Mouse (Mus musculus): ENCODE data around the gene Sh3pxd2b. TPM values are rescaled to one million over a fixed set of nuclear protein-coding genes. Genes with fewer than 3 reads are reported as not detected.

Sh3pxd2b gene
- polyA plus RNA-seq, 1 experiment from 2014 or later = 30.0 TPM

- Histone ChIP-seq H3K4me3 (no peak overlapping the region), H3K9me3 (no peaks in the 10 kb centered on the region), H3K27me3 (no peaks in the 10 kb centered on the region), H3K4me2 (replicated peaks) (no peak overlapping the region), H3K4me1 (no peaks in the 10 kb centered on the region), H3K9ac (replicated peaks) (no peak overlapping the region), H3K36me3 (no peaks in the 10 kb centered on the region), H3K27ac (replicated peaks) (no peak overlapping the region)
- WGBS = 79% methylated on average over 3 of the region's 3 CpGs
- ATAC-seq (ENCODE audit: low FRiP score, low read depth) = no peak
Observed at GRCm38 (mm10) chr11:32316009-32316408, 31.6 kb upstream of the Sh3pxd2b start.

GRCm38 (mm10) chr11:32320507-32321195 lies 27.0 kb upstream of the Sh3pxd2b start:
- Histone ChIP-seq H3K9ac (replicated peaks) (no peak overlapping the region), H3K36me3 (no peaks in the 10 kb centered on the region), H3K27me3 (no peaks in the 10 kb centered on the region), H3K27ac (replicated peaks) (no peak overlapping the region), H3K4me2 (replicated peaks) (no peak overlapping the region), H3K4me3 (no peak overlapping the region), H3K9me3 (no peaks in the 10 kb centered on the region), H3K4me1 (no peaks in the 10 kb centered on the region)
- WGBS = 65% methylated on average over 11 of the region's 11 CpGs
- ATAC-seq (ENCODE audit: low FRiP score, low read depth) = no peak

GRCm38 (mm10) chr11:32321196-32321565 lies 26.4 kb upstream of the Sh3pxd2b start:
- no peaks in the 10 kb centered on the region for H3K36me3 ChIP-seq
- no peaks in the 10 kb centered on the region for H3K9me3 ChIP-seq
- 39% methylated on average over 8 of the region's 8 CpGs for WGBS
- H3K4me2 ChIP-seq (replicated peaks) = no peak overlapping the region
- no peak overlapping the region for H3K9ac ChIP-seq (replicated peaks)
- no peak overlapping the region for H3K27ac ChIP-seq (replicated peaks)
- H3K4me1 ChIP-seq = no peaks in the 10 kb centered on the region
- no peak overlapping the region for H3K4me3 ChIP-seq
- no peak for ATAC-seq (ENCODE audit: low FRiP score, low read depth)
- no peaks in the 10 kb centered on the region for H3K27me3 ChIP-seq

GRCm38 (mm10) chr11:32324609-32325008 lies 23.0 kb upstream of the Sh3pxd2b start:
- ATAC-seq (ENCODE audit: low FRiP score, low read depth) = peak; percentile 90
- no peak overlapping the region for H3K9ac ChIP-seq (replicated peaks)
- H3K27ac ChIP-seq (replicated peaks) = no peak overlapping the region
- peak overlapping the region; percentile 26; the same call in 1 of the 2 replicates for H3K4me2 ChIP-seq (replicated peaks)
- H3K9me3 ChIP-seq = no peaks in the 10 kb centered on the region
- H3K4me3 ChIP-seq = no peak overlapping the region
- H3K4me1 ChIP-seq = no peaks in the 10 kb centered on the region
- H3K36me3 ChIP-seq = no peaks in the 10 kb centered on the region
- 14% methylated on average over 15 of the region's 15 CpGs for WGBS
- 0 out of 2 replicates have a peak, but pooled peaks cover 3% of the 10 kb centered on the region for H3K27me3 ChIP-seq

- Histone ChIP-seq H3K4me1 (no peaks in the 10 kb centered on the region), H3K4me3 (no peak overlapping the region), H3K27me3 (0 out of 2 replicates have a peak, but pooled peaks cover 3% of the 10 kb centered on the region), H3K4me2 (replicated peaks) (no peak overlapping the region), H3K36me3 (no peaks in the 10 kb centered on the region), H3K9me3 (no peaks in the 10 kb centered on the region), H3K27ac (replicated peaks) (no peak overlapping the region), H3K9ac (replicated peaks) (no peak overlapping the region)
- ATAC-seq (ENCODE audit: low FRiP score, low read depth) = no peak
- 67% methylated on average over 6 of the region's 6 CpGs for WGBS
Observed at GRCm38 (mm10) chr11:32331075-32331474, 16.5 kb upstream of the Sh3pxd2b start.

GRCm38 (mm10) chr11:32331861-32332260 lies 15.8 kb upstream of the Sh3pxd2b start:
- H3K27me3 ChIP-seq = 0 out of 2 replicates have a peak, but pooled peaks cover 3% of the 10 kb centered on the region
- no peaks in the 10 kb centered on the region for H3K9me3 ChIP-seq
- H3K4me2 ChIP-seq (replicated peaks) = no peak overlapping the region
- H3K36me3 ChIP-seq = no peaks in the 10 kb centered on the region
- no peaks in the 10 kb centered on the region for H3K4me1 ChIP-seq
- ATAC-seq (ENCODE audit: low FRiP score, low read depth) = no peak
- 77% methylated on average over 5 of the region's 5 CpGs for WGBS
- no peak overlapping the region for H3K4me3 ChIP-seq
- no peak overlapping the region for H3K9ac ChIP-seq (replicated peaks)
- no peak overlapping the region for H3K27ac ChIP-seq (replicated peaks)

- 96% methylated on average over 2 of the region's 2 CpGs for WGBS
- Histone ChIP-seq H3K4me3 (no peak overlapping the region), H3K9ac (replicated peaks) (no peak overlapping the region), H3K36me3 (no peaks in the 10 kb centered on the region), H3K4me2 (replicated peaks) (no peak overlapping the region), H3K27ac (replicated peaks) (no peak overlapping the region), H3K9me3 (no peaks in the 10 kb centered on the region), H3K27me3 (0 out of 2 replicates have a peak, but pooled peaks cover 3% of the 10 kb centered on the region), H3K4me1 (no peaks in the 10 kb centered on the region)
- no peak for ATAC-seq (ENCODE audit: low FRiP score, low read depth)
Observed at GRCm38 (mm10) chr11:32333235-32333634, 14.4 kb upstream of the Sh3pxd2b start.

- H3K4me2 ChIP-seq (replicated peaks) = no peak overlapping the region
Observed at GRCm38 (mm10) chr11:32336435-32336907, 11.1 kb upstream of the Sh3pxd2b start.

GRCm38 (mm10) chr11:32339131-32339531 lies 8.5 kb upstream of the Sh3pxd2b start:
- Histone ChIP-seq H3K9ac (replicated peaks) (no peak overlapping the region), H3K9me3 (no peaks in the 10 kb centered on the region), H3K4me3 (no peak overlapping the region), H3K4me2 (replicated peaks) (no peak overlapping the region), H3K36me3 (no peaks in the 10 kb centered on the region), H3K27me3 (no peaks in the 10 kb centered on the region), H3K27ac (replicated peaks) (no peak overlapping the region), H3K4me1 (no peaks in the 10 kb centered on the region)
- no peak for ATAC-seq (ENCODE audit: low FRiP score, low read depth)
- WGBS = 82% methylated on average over 2 of the region's 2 CpGs

More at GRCm38 (mm10) chr11:32336435-32336907, 11.1 kb upstream of the Sh3pxd2b start:
- no peak overlapping the region for H3K27ac ChIP-seq (replicated peaks)
- no peaks in the 10 kb centered on the region for H3K4me1 ChIP-seq
- no peaks in the 10 kb centered on the region for H3K36me3 ChIP-seq
- no peak for ATAC-seq (ENCODE audit: low FRiP score, low read depth)
- no peak overlapping the region for H3K4me3 ChIP-seq
- WGBS = 89% methylated on average over 6 of the region's 6 CpGs
- H3K9ac ChIP-seq (replicated peaks) = no peak overlapping the region
- no peaks in the 10 kb centered on the region for H3K9me3 ChIP-seq
- no peaks in the 10 kb centered on the region for H3K27me3 ChIP-seq

- ATAC-seq (ENCODE audit: low FRiP score, low read depth) = peak; percentile 54
- Histone ChIP-seq H3K9ac (replicated peaks) (no peak overlapping the region), H3K9me3 (no peaks in the 10 kb centered on the region), H3K4me2 (replicated peaks) (no peak overlapping the region), H3K4me1 (no peaks in the 10 kb centered on the region), H3K36me3 (no peaks in the 10 kb centered on the region), H3K4me3 (no peak overlapping the region), H3K27ac (replicated peaks) (no peak overlapping the region), H3K27me3 (no peaks in the 10 kb centered on the region)
- 46% methylated on average over 17 of the region's 17 CpGs for WGBS
Observed at GRCm38 (mm10) chr11:32340476-32341473, 6.8 kb upstream of the Sh3pxd2b start.

GRCm38 (mm10) chr11:32342770-32343191 lies 4.8 kb upstream of the Sh3pxd2b start:
- Histone ChIP-seq H3K4me3 (no peak overlapping the region), H3K9me3 (no peaks in the 10 kb centered on the region), H3K4me1 (peaks cover 7% of the 10 kb centered on the region), H3K27ac (replicated peaks) (no peak overlapping the region), H3K36me3 (no peaks in the 10 kb centered on the region), H3K27me3 (no peaks in the 10 kb centered on the region), H3K4me2 (replicated peaks) (no peak overlapping the region), H3K9ac (replicated peaks) (no peak overlapping the region)
- WGBS = 7% methylated on average over 2 of the region's 2 CpGs
- no peak for ATAC-seq (ENCODE audit: low FRiP score, low read depth)

- Histone ChIP-seq H3K4me2 (replicated peaks) (no peak overlapping the region), H3K27me3 (no peaks in the 10 kb centered on the region), H3K27ac (replicated peaks) (no peak overlapping the region), H3K4me3 (no peak overlapping the region), H3K9ac (replicated peaks) (no peak overlapping the region), H3K36me3 (no peaks in the 10 kb centered on the region), H3K4me1 (peaks cover 7% of the 10 kb centered on the region), H3K9me3 (no peaks in the 10 kb centered on the region)
- WGBS = 96% methylated on average over 1 of the region's 1 CpGs
- no peak for ATAC-seq (ENCODE audit: low FRiP score, low read depth)
Observed at GRCm38 (mm10) chr11:32343350-32343749, 4.3 kb upstream of the Sh3pxd2b start.

All from midbrain, embryonic 12.5 days (tissue).